Mouse (Mus musculus) C3H10T1/2 (cell line): ENCODE measurements around the gene Olfr1489. TPM values are rescaled to one million over a fixed set of nuclear protein-coding genes. Genes with fewer than 3 reads are reported as not detected.

Source experiments
- polyA plus RNA-seq, 2 experiments: library from polyadenylated mRNA; unstranded; fragments of >200 nt; fragmentation: generic; extraction: Trizol; gene quantifications; one replicate each; pipeline ENCODE4 v1.2.1; 2012; ENCODE audit warnings: missing spikeins in 2 of 2

Gene Olfr1489
- not detected for polyA plus RNA-seq

GRCm38 (mm10) chr19:13631321-13631720 is at the start of gene Olfr1489:
Olfr1489 (plus strand) TSS chr19:13631621.

GRCm38 (mm10) chr19:13583211-13583610 is 48.2 kb upstream of the Olfr1489 start, which contains the start of gene Olfr1484:
Olfr1484 (plus strand) TSS chr19:13583511.

GRCm38 (mm10) chr19:13617075-13617474 is 14.3 kb upstream of the Olfr1489 start, which contains the start of gene Olfr1487:
Olfr1487 (plus strand) TSS chr19:13617375.

GRCm38 (mm10) chr19:13650791-13651190 is 19.4 kb downstream of the Olfr1489 start, which contains the start of gene Olfr1490:
Olfr1490 (plus strand) TSS chr19:13651091.

Other genes starting within 250 kb of the Olfr1489 start
- not detected for gene Olfr1469, start 223.8 kb upstream of the Olfr1489 start, polyA plus RNA-seq
- gene Olfr1471, start 188.2 kb upstream of the Olfr1489 start, polyA plus RNA-seq, result not detected
- gene Olfr1472, start 175.5 kb upstream of the Olfr1489 start, polyA plus RNA-seq, result not detected
- not detected for gene Olfr1474, start 162.1 kb upstream of the Olfr1489 start, polyA plus RNA-seq
- gene Olfr1475, start 151.4 kb upstream of the Olfr1489 start, polyA plus RNA-seq, result not detected
- gene Olfr1477, start 131.1 kb upstream of the Olfr1489 start, polyA plus RNA-seq, result not detected
- gene Olfr1480, start 103.7 kb upstream of the Olfr1489 start, polyA plus RNA-seq, result not detected
- gene Olfr1484, start 48.1 kb upstream of the Olfr1489 start, polyA plus RNA-seq, result not detected
- gene Olfr1487, start 14.2 kb upstream of the Olfr1489 start, polyA plus RNA-seq, result not detected
- gene Olfr1490, start 19.5 kb downstream of the Olfr1489 start, polyA plus RNA-seq, result not detected
- not detected for gene Olfr1491, start 65.6 kb downstream of the Olfr1489 start, polyA plus RNA-seq
- not detected for gene Olfr1493-ps1, start 91.7 kb downstream of the Olfr1489 start, polyA plus RNA-seq
- not detected for gene Olfr1494, start 108.1 kb downstream of the Olfr1489 start, polyA plus RNA-seq
- gene Olfr1495, start 133.0 kb downstream of the Olfr1489 start, polyA plus RNA-seq, result not detected
- not detected for gene Olfr1496, start 146.3 kb downstream of the Olfr1489 start, polyA plus RNA-seq
- gene Olfr1497, start 166.6 kb downstream of the Olfr1489 start, polyA plus RNA-seq, result not detected
- not detected for gene Olfr1499, start 187.8 kb downstream of the Olfr1489 start, polyA plus RNA-seq
- not detected for gene Olfr1500, start 198.9 kb downstream of the Olfr1489 start, polyA plus RNA-seq
- not detected for gene Olfr1501, start 219.1 kb downstream of the Olfr1489 start, polyA plus RNA-seq
- not detected for gene Olfr1502, start 230.2 kb downstream of the Olfr1489 start, polyA plus RNA-seq